Mouse (Mus musculus) heart, postnatal 0 days (tissue): ENCODE results near the gene Methig1. TPM values are rescaled to one million over a fixed set of nuclear protein-coding genes. Genes with fewer than 3 reads are reported as not detected.

Experiments used
- ATAC-seq: fragments of 200-750 bp; cut with Nextera tagmentation; 2 replicates; pipeline ENCODE4 v1.8.0; 2017; ENCODE audit warnings: low read depth, moderate number of reproducible peaks, moderate library complexity; ENCODE audit not compliant: insufficient read depth
- DNase-seq: peaks from one replicate; pipeline ENCODE4 v3.0.0-alpha.2; 2016; ENCODE audit warnings: low spot score
- H3K27ac ChIP-seq: fragments of 300-500 bp; sonication (generic); 2 replicates; pipeline ENCODE4 v1.5.1; 2014; ENCODE audit warnings: low read depth, mild to moderate bottlenecking
- H3K27me3 ChIP-seq: fragments of 300-500 bp; sonication (generic); 2 replicates; pipeline ENCODE4 v1.6.1; 2014; ENCODE audit warnings: low read length, mixed read lengths; ENCODE audit not compliant: control insufficient read depth, insufficient read depth
- H3K36me3 ChIP-seq: fragments of 300-500 bp; sonication (generic); replicated peaks from 2 replicates; pipeline ENCODE4 v1.6.1; 2014; ENCODE audit warnings: low read length, mixed read lengths; ENCODE audit not compliant: control insufficient read depth, insufficient read depth
- H3K4me1 ChIP-seq: fragments of 300-500 bp; sonication (generic); 2 replicates; pipeline ENCODE4 v1.6.1; 2014; ENCODE audit warnings: antibody characterized with exemption; ENCODE audit not compliant: control insufficient read depth, insufficient read depth
- H3K4me2 ChIP-seq: fragments of 300-500 bp; sonication (generic); 2 replicates; pipeline ENCODE4 v1.6.1; 2014; ENCODE audit warnings: low read depth, mild to moderate bottlenecking, low read length, moderate library complexity
- H3K4me3 ChIP-seq: fragments of 300-500 bp; sonication (generic); 2 replicates; pipeline ENCODE4 v1.5.1; 2014; ENCODE audit warnings: low read depth, low read length
- H3K9ac ChIP-seq: fragments of 300-500 bp; sonication (generic); replicated peaks from 2 replicates; pipeline ENCODE4 v1.6.1; 2014; ENCODE audit warnings: low read depth, low read length, mixed read lengths
- H3K9me3 ChIP-seq: fragments of 300-500 bp; sonication (generic); replicated peaks from 2 replicates; pipeline ENCODE4 v1.6.1; 2016; ENCODE audit warnings: low read length; ENCODE audit not compliant: control insufficient read depth
- CTCF ChIP-seq: IDR thresholded peaks from 2 replicates; pipeline ENCODE4 v1.5.1; 2016; ENCODE audit warnings: antibody characterized with exemption, control low read depth, low read depth
- EP300 ChIP-seq: IDR thresholded peaks from 2 replicates; pipeline ENCODE4 v1.6.1; 2016; ENCODE audit warnings: antibody characterized with exemption, low read depth
- WGBS: fragments of 180-500 bp; shearing (Covaris S2); extraction: QIAGEN DNeasy Blood & Tissue Kit; methylation state at CpG from one replicate; pipeline ENCODE4 v1.1.7; 2014; 5-methylcytosine and 5-hydroxymethylcytosine counted together
- polyA plus RNA-seq: library from polyadenylated mRNA; unstranded; fragments of >200 nt; fragmentation: Nextera tagmentation; extraction: Ambion mirVana; gene quantifications from 2 replicates; pipeline ENCODE4 v1.2.1, GENCODE M21; 2015
- total RNA-seq: library from RNA; depleted of rRNA; stranded (reverse); fragments of >200 nt; gene quantifications from 2 replicates; pipeline ENCODE4 v1.2.3, GENCODE M21; 2014; ENCODE audit warnings: low replicate concordance

The Methig1 gene
- total and polyA plus RNA-seq, 2 experiments from 2014 or later, result not detected

DNA sequence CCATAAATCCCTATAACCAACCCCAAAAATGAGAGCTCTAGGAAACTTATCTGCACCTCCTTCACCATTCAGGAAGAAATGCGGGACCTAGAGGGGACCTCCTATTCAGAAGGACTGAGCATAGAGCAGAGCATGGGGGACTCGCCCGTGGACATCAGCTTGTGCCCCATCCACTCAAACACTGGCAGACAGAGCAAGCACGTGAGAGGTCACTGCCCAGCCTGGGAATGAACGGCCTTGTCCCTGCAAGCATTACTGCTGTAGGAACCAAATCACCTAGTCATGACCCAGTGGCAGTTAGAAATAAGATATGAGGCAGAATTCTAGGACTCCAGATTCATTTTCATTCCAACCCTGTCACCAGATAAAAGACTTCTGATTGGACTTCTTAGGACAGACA, 58.8 kb downstream of the Methig1 start:
- H3K36me3 ChIP-seq, result peaks cover 33% of the 10 kb centered on the region
- WGBS, result 64% methylated on average over 5 of the region's 5 CpGs
- DNase-seq, result no peak
- H3K4me2 ChIP-seq, result no peak overlapping the region
- H3K27me3 ChIP-seq, result no peaks in the 10 kb centered on the region
- H3K9me3 ChIP-seq, result no peaks in the 10 kb centered on the region
- no peak overlapping the region for H3K27ac ChIP-seq
- H3K4me3 ChIP-seq, result no peak overlapping the region
- H3K4me1 ChIP-seq, result 0 out of 2 replicates have a peak, but pooled peaks cover 16% of the 10 kb centered on the region
- TF ChIP-seq EP300, result no peak
- no peak for TF ChIP-seq CTCF
- H3K9ac ChIP-seq, result no peak overlapping the region
- ATAC-seq, result no peak

DNA sequence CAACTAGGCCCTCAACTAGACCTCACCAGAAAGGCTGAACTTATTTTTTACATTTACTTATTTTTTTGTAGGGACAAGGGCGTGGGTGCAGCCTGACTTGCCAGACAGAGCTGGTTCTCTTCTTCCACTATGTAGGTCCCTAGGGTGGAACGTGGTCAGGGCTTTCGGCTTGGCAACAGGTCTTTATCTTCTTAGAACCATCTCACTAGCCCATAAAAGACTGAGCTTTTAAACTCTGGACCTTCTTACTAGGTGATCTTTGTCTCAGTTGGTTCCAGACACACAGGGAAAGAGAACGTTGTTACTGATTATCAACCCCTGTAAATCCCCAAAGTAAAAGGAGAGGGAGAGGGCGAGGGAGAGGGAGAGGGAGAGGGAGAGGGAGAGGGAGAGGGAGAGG, 60.4 kb downstream of the Methig1 start:
- no peak overlapping the region for H3K9ac ChIP-seq
- H3K27ac ChIP-seq, result no peak overlapping the region
- H3K9me3 ChIP-seq, result no peaks in the 10 kb centered on the region
- H3K36me3 ChIP-seq, result peaks cover 19% of the 10 kb centered on the region
- 72% methylated on average over 4 of the region's 5 CpGs for WGBS
- no peak overlapping the region for H3K4me2 ChIP-seq
- TF ChIP-seq CTCF, result no peak
- TF ChIP-seq EP300, result no peak
- 0 out of 2 replicates have a peak, but pooled peaks cover 16% of the 10 kb centered on the region for H3K4me1 ChIP-seq
- DNase-seq (no peak), ATAC-seq (no peak)
- no peak overlapping the region for H3K4me3 ChIP-seq
- H3K27me3 ChIP-seq, result no peaks in the 10 kb centered on the region

DNA sequence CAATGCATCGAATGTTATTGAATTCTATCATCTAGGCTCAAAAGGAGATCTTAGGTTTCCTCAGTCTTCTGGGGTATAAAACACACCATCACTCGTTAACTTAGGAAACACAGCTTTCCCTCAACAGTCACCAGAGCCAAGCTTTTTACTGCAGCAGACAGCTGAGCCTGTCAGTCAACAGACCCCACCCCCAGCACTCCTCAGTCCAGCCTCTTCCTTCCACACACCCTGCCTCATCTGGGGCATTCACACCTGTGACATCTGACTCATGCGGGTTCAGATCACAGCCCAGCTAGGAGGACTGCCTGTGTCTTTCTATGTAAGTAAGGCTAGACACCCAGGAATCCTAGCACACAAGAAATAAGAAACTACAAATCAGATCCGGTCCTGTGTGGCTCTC, 61.1 kb downstream of the Methig1 start:
- Histone ChIP-seq H3K36me3 (peaks cover 13% of the 10 kb centered on the region), H3K27ac (no peak overlapping the region), H3K4me3 (no peak overlapping the region), H3K9ac (no peak overlapping the region), H3K4me2 (no peak overlapping the region), H3K27me3 (no peaks in the 10 kb centered on the region), H3K9me3 (no peaks in the 10 kb centered on the region), H3K4me1 (0 out of 2 replicates have a peak, but pooled peaks cover 16% of the 10 kb centered on the region)
- no peak for DNase-seq
- TF ChIP-seq EP300 (no peak), CTCF (no peak)
- WGBS, result 68% methylated on average over 4 of the region's 4 CpGs
- no peak for ATAC-seq

DNA sequence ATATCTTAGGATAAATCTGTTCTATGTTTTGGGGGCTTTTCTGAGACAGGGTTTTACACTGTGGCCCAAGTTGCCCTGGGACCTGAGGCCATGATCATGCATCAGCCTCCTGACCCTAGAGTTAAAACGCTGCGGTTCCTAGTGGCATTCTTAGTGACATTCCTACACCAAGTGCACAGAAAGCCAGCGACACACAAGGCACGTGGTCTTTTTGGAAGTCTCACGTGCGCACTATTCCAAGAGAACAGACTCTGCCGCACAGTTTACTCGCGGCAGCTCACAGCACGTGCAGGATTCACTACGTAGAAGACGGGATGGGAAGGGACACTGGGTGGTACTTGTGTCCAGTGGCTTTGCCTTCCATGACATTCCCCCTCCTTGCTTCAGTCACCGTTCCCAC, 62.0 kb downstream of the Methig1 start:
- H3K4me1 ChIP-seq, result 0 out of 2 replicates have a peak, but pooled peaks cover 19% of the 10 kb centered on the region
- 0 out of 2 replicates have a peak overlapping the region, but pooled peaks have one; percentile 11 for H3K27ac ChIP-seq
- no peak overlapping the region for H3K4me3 ChIP-seq
- H3K4me2 ChIP-seq, result no peak overlapping the region
- peaks cover 7% of the 10 kb centered on the region for H3K36me3 ChIP-seq
- no peak for TF ChIP-seq CTCF
- TF ChIP-seq EP300, result no peak
- H3K9ac ChIP-seq, result no peak overlapping the region
- no peak for DNase-seq
- ATAC-seq, result peak; percentile 64
- no peaks in the 10 kb centered on the region for H3K27me3 ChIP-seq
- WGBS, result 65% methylated on average over 13 of the region's 13 CpGs
- no peaks in the 10 kb centered on the region for H3K9me3 ChIP-seq

DNA sequence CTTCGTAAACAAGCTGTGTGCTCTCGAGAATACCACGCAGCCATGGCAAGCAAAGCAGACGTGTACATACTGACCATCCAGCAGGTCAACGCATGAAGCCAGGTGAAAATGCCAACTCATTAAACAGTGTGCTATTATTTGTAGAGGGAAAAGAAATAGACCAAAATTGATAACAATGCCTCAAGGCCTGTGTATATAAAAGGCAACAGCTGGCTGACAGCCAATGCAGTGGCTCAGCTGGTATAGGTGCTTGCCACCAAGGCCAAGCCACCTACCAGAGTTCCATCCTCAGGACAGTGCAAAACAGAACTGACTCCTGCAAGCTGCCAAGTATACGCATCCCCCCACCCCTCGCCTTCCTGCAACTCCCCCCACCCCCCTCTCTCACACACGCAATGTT, 62.7 kb downstream of the Methig1 start:
- H3K4me1 ChIP-seq, result 0 out of 2 replicates have a peak, but pooled peaks cover 19% of the 10 kb centered on the region
- no peak for DNase-seq

DNA sequence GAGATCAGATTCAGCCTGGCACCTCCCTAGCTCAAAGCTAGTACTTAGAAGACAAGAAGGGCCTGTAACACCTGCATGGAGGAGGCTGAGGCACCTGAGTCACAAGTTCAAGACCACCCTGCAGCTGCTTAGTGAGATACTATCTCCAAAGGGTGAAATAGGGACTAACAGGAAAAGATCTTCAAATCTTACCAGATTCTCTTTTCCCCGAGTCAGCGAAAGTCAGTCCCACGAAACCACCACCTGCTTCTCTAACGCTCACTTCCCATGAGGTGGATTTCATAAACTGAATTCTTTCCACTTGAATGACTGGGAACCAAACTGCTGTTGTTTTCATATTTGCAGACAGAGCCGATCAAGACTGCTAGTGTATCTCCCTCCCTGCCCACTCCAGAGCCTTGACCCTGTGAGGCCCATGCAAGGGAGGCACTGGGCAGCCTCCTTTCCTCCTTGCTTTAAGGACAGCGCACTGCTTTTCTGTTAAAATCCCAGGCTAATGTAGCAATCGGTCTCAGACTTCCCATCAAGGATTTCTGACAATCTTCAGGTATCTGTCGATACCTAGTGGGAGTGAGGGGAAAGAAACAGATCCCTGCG, 65.0 kb downstream of the Methig1 start:
- H3K9me3 ChIP-seq, result no peaks in the 10 kb centered on the region
- TF ChIP-seq CTCF (no peak), EP300 (no peak)
- ATAC-seq (no peak), DNase-seq (no peak)
- peaks cover 27% of the 10 kb centered on the region for H3K4me1 ChIP-seq
- no peaks in the 10 kb centered on the region for H3K27me3 ChIP-seq
- H3K4me3 ChIP-seq, result no peak overlapping the region
- no peaks in the 10 kb centered on the region for H3K36me3 ChIP-seq
- no peak overlapping the region for H3K4me2 ChIP-seq
- WGBS, result 81% methylated on average over 9 of the region's 9 CpGs
- no peak overlapping the region for H3K9ac ChIP-seq
- no peak overlapping the region for H3K27ac ChIP-seq

More for the DNA sequence above, 62.7 kb downstream of the Methig1 start:
- Histone ChIP-seq H3K27ac (no peak overlapping the region), H3K36me3 (no peaks in the 10 kb centered on the region), H3K9me3 (no peaks in the 10 kb centered on the region), H3K27me3 (no peaks in the 10 kb centered on the region), H3K4me2 (no peak overlapping the region), H3K4me3 (no peak overlapping the region), H3K9ac (no peak overlapping the region)
- 81% methylated on average over 8 of the region's 8 CpGs for WGBS
- TF ChIP-seq EP300 (no peak), CTCF (no peak)
- no peak for ATAC-seq
